Mouse (Mus musculus) E14TG2a.4 (cell line): ENCODE results near the gene Slc41a2.
A peak's percentile ranks its signal among the peaks of the same experiment; 100 is the strongest.
"Not testable (repeated sequence)": the region's sequence is repeated elsewhere in the genome, so short reads cannot be mapped to it uniquely, and the experiment has no call there.

Experiments
- H3K27me3 ChIP-seq: 2 replicates; pipeline ENCODE4 v1.6.1; 2014; ENCODE audit warnings: low read length, control low read depth; ENCODE audit not compliant: insufficient read depth
- H3K36me3 ChIP-seq: 2 replicates; pipeline ENCODE4 v1.6.1; 2014; ENCODE audit warnings: low read length, control low read depth; ENCODE audit not compliant: insufficient read depth
- H3K4me1 ChIP-seq: replicated peaks from 2 replicates; pipeline ENCODE4 v1.6.1; 2014; ENCODE audit warnings: low read depth, low read length, control low read depth
- H3K4me3 ChIP-seq: replicated peaks from 2 replicates; pipeline ENCODE4 v1.5.1; 2014; ENCODE audit warnings: mild to moderate bottlenecking, low read length
- H3K9me3 ChIP-seq: 2 replicates; pipeline ENCODE4 v1.6.1; 2014; ENCODE audit warnings: low read length, control low read depth
- CTCF ChIP-seq: conservative IDR thresholded peaks from 2 replicates; pipeline ENCODE4 v1.5.1; 2014; ENCODE audit warnings: low read length
- NANOG ChIP-seq: IDR thresholded peaks from 2 replicates; pipeline ENCODE4 v1.6.1; 2014; ENCODE audit warnings: borderline replicate concordance, low read length, mixed read lengths
- POU5F1 ChIP-seq: IDR thresholded peaks from 2 replicates; pipeline ENCODE4 v1.6.1; 2014; ENCODE audit warnings: low read length, borderline replicate concordance

Slc41a2 gene

GRCm38 (mm10) chr10:83356416-83356815 lies 18.7 kb upstream of the Slc41a2 start:
- Histone ChIP-seq H3K4me1 (peaks cover 25% of the 10 kb centered on the region), H3K27me3 (no peaks in the 10 kb centered on the region), H3K9me3 (peaks cover 24% of the 10 kb centered on the region), H3K36me3 (peaks cover 5% of the 10 kb centered on the region), H3K4me3 (no peak overlapping the region)
- no peak for TF ChIP-seq NANOG

DNA sequence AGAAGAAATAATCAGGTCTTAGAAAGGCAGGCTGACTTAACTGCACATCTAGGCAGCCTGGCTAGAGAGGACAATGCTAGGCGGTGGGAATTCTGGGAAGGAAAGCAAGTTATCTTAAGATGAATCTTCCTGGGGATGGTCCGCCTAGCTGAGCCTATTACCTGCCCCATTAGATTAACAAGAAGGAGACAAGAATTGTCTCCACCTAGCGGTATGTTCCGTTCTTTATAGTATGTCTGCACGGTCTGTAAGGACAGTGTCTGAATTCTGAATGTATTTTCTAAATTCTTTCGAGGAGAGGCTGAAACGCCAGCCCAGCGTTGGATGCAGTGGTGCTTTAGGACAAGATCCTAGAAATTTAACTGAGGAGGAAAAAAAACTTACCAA lies 16.6 kb upstream of the Slc41a2 start:
- no peak; the same call in 1 of the 2 replicates for TF ChIP-seq CTCF
- TF ChIP-seq NANOG: no peak
- TF ChIP-seq POU5F1: no peak

DNA sequence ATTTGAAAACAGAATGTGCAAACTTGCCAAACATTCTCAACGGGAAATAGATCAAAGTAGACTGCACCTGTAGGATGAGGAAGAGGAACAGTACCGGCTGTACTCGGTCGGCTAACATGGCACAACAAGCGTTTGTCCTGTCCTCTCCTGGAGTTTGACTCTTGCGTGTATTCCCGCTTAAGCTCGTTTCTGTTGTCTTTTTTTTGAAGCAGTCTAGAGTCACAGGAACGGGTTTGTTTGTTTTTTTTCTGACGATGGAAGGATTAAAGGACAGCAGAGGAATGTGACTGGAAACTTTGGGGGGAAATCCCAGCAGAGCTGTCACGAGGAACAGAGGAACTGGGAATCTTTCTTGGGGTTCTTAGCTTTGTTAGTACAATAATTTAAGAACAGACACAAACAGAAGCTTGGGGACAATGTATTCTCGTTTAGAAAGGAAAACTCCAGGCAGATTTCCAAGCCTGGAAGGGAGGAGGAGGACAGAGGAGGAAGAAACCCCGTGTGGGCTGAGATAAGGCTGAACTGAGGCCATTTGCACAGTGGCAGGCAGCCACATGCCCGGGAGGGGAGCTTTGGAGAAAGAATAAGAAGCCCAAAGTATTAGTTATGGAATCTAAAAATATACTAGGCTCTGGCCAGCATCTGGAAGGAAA lies 16.1 kb upstream of the Slc41a2 start:
- Histone ChIP-seq H3K4me3 (no peak overlapping the region), H3K27me3 (no peaks in the 10 kb centered on the region), H3K4me1 (peaks cover 20% of the 10 kb centered on the region), H3K9me3 (peaks cover 19% of the 10 kb centered on the region), H3K36me3 (peaks cover 12% of the 10 kb centered on the region; the same call in 1 of the 2 replicates)
- TF ChIP-seq CTCF (no peak), POU5F1 (no peak), NANOG (no peak)

More for the DNA sequence above, 16.6 kb upstream of the Slc41a2 start:
- peaks cover 12% of the 10 kb centered on the region; the same call in 1 of the 2 replicates for H3K36me3 ChIP-seq
- no peaks in the 10 kb centered on the region for H3K27me3 ChIP-seq
- peaks cover 19% of the 10 kb centered on the region for H3K9me3 ChIP-seq
- peaks cover 22% of the 10 kb centered on the region for H3K4me1 ChIP-seq
- no peak overlapping the region for H3K4me3 ChIP-seq

DNA sequence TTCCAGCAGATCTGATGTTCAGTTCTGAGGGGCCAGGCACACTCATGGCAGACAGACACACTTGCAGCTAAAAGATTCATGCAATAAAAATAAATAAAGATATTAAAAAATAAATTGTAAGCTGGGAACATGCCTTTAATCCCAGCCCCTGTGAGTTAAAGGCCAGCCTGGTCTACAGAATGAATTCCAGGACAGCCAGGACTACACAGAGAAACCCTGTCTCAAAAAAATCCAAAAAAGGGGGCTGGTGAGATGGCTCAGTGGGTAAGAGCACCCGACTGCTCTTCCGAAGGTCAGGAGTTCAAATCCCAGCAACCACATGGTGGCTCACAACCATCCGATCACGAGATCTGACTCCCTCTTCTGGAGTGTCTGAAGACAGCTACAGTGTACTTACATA lies 14.1 kb upstream of the Slc41a2 start:
- not testable (repeated sequence) for H3K4me3 ChIP-seq, H3K27me3 ChIP-seq
- Histone ChIP-seq H3K36me3 (peaks cover 19% of the 10 kb centered on the region), H3K4me1 (peaks cover 34% of the 10 kb centered on the region), H3K9me3 (peaks cover 31% of the 10 kb centered on the region)

DNA sequence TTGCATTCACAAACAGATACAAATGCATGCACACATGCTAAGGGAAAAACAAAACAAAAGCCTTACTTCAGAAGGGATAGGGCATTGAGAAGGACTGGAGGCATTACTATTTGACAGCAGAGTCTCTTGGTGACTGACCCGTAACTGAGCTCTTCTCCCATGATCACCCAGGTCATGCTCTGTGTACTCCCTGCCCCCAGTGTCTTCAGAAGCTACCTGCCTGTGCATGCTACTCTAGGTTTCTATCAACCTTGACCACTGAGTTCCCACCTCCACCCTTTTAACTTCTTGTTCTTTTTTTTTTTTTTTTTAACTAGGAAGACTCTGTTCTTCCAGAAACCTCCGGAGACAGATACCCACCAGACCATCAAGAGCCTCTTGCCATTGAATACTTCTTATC lies 13.0 kb upstream of the Slc41a2 start:
- TF ChIP-seq POU5F1 (no peak), NANOG (no peak), CTCF (no peak)
- H3K27me3 ChIP-seq: no peaks in the 10 kb centered on the region
- H3K36me3 ChIP-seq: peaks cover 19% of the 10 kb centered on the region
- H3K4me3 ChIP-seq: no peak overlapping the region
- H3K4me1 ChIP-seq: peaks cover 32% of the 10 kb centered on the region
- peaks cover 31% of the 10 kb centered on the region for H3K9me3 ChIP-seq

- H3K27me3 ChIP-seq: no peaks in the 10 kb centered on the region
- TF ChIP-seq NANOG: no peak
- no peak for TF ChIP-seq POU5F1
- TF ChIP-seq CTCF: no peak
These were observed 9.8 kb upstream of the Slc41a2 start for GRCm38 (mm10) chr10:83347494-83347893.

GRCm38 (mm10) chr10:83346359-83346736 lies 8.7 kb upstream of the Slc41a2 start:
- Histone ChIP-seq H3K36me3 (peaks cover 17% of the 10 kb centered on the region), H3K4me3 (peak overlapping the region; percentile 57), H3K27me3 (no peaks in the 10 kb centered on the region), H3K9me3 (peaks cover 12% of the 10 kb centered on the region), H3K4me1 (peaks cover 76% of the 10 kb centered on the region)
- TF ChIP-seq CTCF: no peak
- no peak for TF ChIP-seq POU5F1
- no peak for TF ChIP-seq NANOG

More at GRCm38 (mm10) chr10:83347494-83347893, 9.8 kb upstream of the Slc41a2 start:
- Histone ChIP-seq H3K36me3 (peaks cover 19% of the 10 kb centered on the region), H3K9me3 (peaks cover 12% of the 10 kb centered on the region), H3K4me3 (no peak overlapping the region), H3K4me1 (peaks cover 64% of the 10 kb centered on the region)

- Histone ChIP-seq H3K36me3 (peaks cover 17% of the 10 kb centered on the region), H3K9me3 (peaks cover 12% of the 10 kb centered on the region), H3K27me3 (no peaks in the 10 kb centered on the region), H3K4me1 (peaks cover 81% of the 10 kb centered on the region), H3K4me3 (peak overlapping the region; percentile 57)
- TF ChIP-seq POU5F1: peak; percentile 52; the same call in 1 of the 2 replicates
- TF ChIP-seq NANOG: peak; percentile 77
- no peak for TF ChIP-seq CTCF
These were observed 8.1 kb upstream of the Slc41a2 start for GRCm38 (mm10) chr10:83345693-83346358.
